Mouse (Mus musculus) neural tube, embryonic 15.5 days (tissue): ENCODE measurements at regions not wholly inside any gene's neighbourhood (a gene's known extent, or its start where the extent isn't known, plus 50 kb on each side); places are given as distances from the start of the nearest gene placed in this dataset.
"Not testable (repeated sequence)": the region's sequence is repeated elsewhere in the genome, so short reads cannot be mapped to it uniquely, and the experiment has no call there.

ENCODE experiments used
- ATAC-seq: fragments of 200-750 bp; cut with Nextera tagmentation; 2 replicates; pipeline ENCODE4 v1.8.0; 2017; ENCODE audit warnings: mild to moderate bottlenecking, moderate TSS enrichment, moderate library complexity; ENCODE audit not compliant: low FRiP score
- H3K27ac ChIP-seq: fragments of 300-500 bp; sonication (generic); replicated peaks from 2 replicates; pipeline ENCODE4 v1.5.1; 2015; ENCODE audit warnings: mild to moderate bottlenecking, inconsistent platforms
- H3K27me3 ChIP-seq: fragments of 300-500 bp; sonication (generic); replicated peaks from 2 replicates; pipeline ENCODE4 v1.6.1; 2015; ENCODE audit warnings: inconsistent platforms
- H3K36me3 ChIP-seq: fragments of 300-500 bp; sonication (generic); 2 replicates; pipeline ENCODE4 v1.6.1; 2015; ENCODE audit warnings: inconsistent platforms
- H3K4me1 ChIP-seq: fragments of 300-500 bp; sonication (generic); 2 replicates; pipeline ENCODE4 v1.6.1; 2015; ENCODE audit warnings: inconsistent platforms
- H3K4me2 ChIP-seq: fragments of 300-500 bp; sonication (generic); 2 replicates; pipeline ENCODE4 v1.6.1; 2015; ENCODE audit warnings: inconsistent platforms, mild to moderate bottlenecking, moderate library complexity
- H3K4me3 ChIP-seq: fragments of 300-500 bp; sonication (generic); replicated peaks from 2 replicates; pipeline ENCODE4 v1.5.1; 2015; ENCODE audit warnings: mild to moderate bottlenecking, inconsistent platforms
- H3K9ac ChIP-seq: fragments of 300-500 bp; sonication (generic); replicated peaks from 2 replicates; pipeline ENCODE4 v1.6.1; 2015; ENCODE audit warnings: mild to moderate bottlenecking, inconsistent platforms
- H3K9me3 ChIP-seq: fragments of 300-500 bp; sonication (generic); replicated peaks from 2 replicates; pipeline ENCODE4 v1.6.1; 2016; ENCODE audit warnings: inconsistent platforms
- WGBS: fragments of 180-500 bp; shearing (Covaris S2); methylation state at CpG from one replicate; pipeline ENCODE4 v1.1.7; 2015; ENCODE audit warnings: mixed read lengths; 5-methylcytosine and 5-hydroxymethylcytosine counted together

DNA sequence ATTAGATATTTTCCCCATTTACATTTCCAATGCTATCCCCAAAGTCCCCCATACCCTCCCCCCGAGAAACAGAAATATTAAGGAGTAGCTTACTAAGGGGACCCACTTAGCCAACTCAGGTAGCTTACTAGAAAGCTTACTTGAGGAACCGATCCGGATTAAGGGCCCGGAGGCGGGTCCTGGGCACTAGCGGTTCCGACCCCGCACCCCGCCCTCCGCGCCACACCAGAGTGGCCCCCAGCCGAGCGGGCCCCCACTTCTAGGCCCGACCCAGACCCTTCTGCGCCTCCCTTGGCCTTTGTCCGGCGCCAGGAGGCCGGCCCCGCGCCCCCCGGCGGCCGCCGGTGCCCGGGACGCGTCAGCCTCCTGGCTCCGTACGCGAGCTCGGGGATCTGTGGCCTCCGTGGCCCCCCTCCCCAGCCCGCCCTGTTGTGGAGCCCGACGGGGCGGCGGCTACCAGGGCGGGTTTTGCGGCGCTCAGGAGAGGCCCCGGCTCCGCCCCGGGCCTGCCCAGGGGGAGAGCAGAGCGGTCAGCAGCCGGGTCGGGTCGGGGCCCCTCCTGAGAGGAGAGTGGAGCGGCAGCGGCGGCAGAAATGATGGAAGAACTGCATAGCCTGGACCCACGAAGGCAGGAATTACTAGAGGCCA lies 106.5 kb downstream of the Zfp600 start:
- H3K4me1 ChIP-seq, H3K36me3 ChIP-seq, H3K27ac ChIP-seq, H3K27me3 ChIP-seq, H3K9me3 ChIP-seq: not testable (repeated sequence)
- Histone ChIP-seq H3K4me3 (peak overlapping the region; percentile 34), H3K9ac (0 out of 2 replicates have a peak overlapping the region, but pooled peaks have one; percentile 30), H3K4me2 (peak overlapping the region; percentile 53)
- WGBS = 8% methylated on average over 49 of the region's 51 CpGs
- peak; percentile 93 for ATAC-seq

DNA sequence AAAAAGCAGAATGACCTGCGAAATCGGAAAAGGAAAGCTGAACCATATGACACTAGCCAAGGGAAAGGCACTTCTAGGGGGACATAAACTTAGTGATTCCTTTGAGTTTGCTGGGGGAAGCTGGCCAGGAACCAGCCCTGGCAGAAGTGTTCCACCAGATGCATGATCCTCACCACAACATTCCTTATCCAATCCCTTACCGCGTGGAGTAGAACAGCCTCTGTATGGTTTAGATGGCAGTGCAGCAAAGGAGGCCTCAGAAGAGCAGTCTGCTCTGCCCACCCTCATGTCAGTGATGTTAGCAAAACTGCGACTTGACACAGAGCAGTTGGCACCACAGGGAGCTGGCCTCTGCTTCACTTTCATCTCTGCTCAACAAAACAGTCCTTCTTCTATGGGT lies 107.2 kb downstream of the Zfp600 start:
- ATAC-seq = 0 out of 2 replicates have a peak, but pooled peaks have one; percentile 17
- H3K9ac ChIP-seq, H3K4me1 ChIP-seq, H3K9me3 ChIP-seq, H3K27ac ChIP-seq, H3K36me3 ChIP-seq, H3K27me3 ChIP-seq: not testable (repeated sequence)
- Histone ChIP-seq H3K4me2 (peak overlapping the region; percentile 53), H3K4me3 (peak overlapping the region; percentile 34; the same call in 1 of the 2 replicates)
- 55% methylated on average over 2 of the region's 5 CpGs for WGBS

DNA sequence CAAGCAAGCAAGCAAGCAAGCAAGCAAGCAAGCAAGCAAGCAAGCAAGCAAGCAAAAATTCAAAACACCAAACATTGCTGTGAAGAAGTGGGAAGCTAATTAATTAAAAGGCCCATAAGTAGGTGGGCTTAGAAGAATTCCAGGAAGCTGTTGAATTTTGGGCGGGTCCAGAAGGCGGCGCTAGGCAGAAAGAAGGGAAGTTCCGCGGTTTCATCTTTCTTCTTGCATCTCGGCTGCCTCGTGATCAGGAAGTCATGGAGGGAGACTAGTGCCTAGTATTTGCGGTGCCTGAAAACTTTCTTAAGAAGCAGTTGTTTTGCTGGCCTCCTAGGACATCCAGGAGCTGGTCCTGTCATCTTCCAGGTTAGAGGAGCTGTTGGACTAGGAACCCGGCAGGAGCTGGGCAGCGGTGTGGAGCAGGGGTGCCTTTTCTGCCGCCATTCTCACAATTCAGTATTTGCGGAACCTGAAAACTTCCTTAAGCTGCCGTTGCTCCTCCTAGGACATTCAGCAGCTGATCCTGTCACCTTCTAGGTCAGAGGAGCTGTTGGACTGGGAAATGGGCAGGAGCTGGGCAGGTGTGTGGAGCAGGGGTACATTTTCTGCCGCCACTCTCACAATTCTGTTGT lies 113.6 kb downstream of the Zfp600 start:
- not testable (repeated sequence) for H3K36me3 ChIP-seq, ATAC-seq, H3K9ac ChIP-seq, H3K27me3 ChIP-seq, H3K9me3 ChIP-seq, H3K4me1 ChIP-seq, H3K4me3 ChIP-seq, H3K27ac ChIP-seq, H3K4me2 ChIP-seq
- WGBS = no CpG with 5 or more reads among the region's 14 CpGs
